Mouse (Mus musculus): Measurements from ENCODE around the gene Nedd9.

Nedd9 gene

GRCm38 (mm10) chr13:41491522-41491921 is 4.4 kb upstream of the Nedd9 start:
- peak; percentile 37 to 46 for DNase-seq

DNA sequence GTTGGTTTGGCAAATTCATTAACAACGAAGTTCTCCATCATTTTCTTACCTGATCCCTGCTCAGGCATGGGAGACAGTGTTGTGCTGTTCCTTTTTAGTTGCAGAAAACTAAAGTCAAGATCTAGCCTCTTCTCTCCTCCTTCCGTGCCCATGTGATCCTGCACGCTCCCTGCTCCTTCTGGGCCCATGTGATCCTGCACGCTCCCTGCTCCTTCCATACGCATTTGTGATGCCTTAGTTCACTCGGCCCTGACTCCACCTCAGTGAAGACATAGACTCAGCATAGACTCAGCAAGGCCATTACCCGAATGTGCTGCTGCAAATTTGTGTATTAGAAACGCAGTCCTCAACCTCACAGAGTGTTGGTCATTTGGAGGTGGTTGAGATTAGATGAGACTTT is 3.1 kb upstream of the Nedd9 start:
- no peak for DNase-seq

DNA sequence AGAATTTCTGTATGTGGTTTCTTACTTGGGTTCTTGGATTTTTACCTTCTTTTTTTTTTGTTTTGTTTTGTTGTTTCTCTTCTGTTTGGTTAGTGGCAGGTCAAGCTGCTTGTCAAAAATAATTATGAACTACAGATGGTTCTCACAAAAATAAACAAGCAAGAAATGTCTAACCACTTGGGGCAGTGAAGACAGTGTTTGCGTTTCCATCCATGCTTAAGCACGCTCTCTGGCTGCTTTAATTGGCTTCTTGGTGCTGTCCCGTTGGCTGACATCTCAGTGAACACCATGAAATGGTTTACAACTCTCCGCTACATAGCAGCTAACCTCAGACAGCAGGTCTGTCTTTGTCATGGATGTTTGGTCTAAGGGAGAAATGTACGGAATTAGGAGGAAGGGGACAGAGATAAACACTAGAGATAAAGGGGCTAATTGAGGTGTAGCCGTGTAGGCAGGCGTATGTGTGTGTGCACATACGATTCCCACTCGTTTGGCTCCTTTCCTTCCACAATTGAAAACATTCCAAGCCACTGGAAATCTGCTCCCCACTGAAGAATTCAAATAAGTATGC is 2.6 kb upstream of the Nedd9 start:
- DNase-seq = no peak

DNA sequence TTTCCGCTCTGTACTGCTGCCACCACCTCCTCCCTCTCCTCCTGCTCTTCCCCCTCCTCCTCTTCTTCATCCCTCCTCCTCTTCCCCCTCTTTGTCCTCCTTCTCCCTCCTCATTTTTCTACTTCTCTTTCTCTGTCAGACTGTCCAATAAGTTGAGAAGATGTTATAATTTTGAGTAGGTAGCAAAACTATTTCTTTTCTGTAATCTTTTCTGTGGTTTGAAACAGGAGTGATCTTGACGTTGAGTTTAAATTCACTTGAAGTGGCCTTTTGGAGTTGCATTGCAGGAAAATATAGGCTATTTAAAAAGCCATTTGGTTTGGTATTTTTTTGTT is 214 bp upstream of the Nedd9 start:
- no peak for DNase-seq

- peak; percentile 30 to 51 for DNase-seq
Observed at GRCm38 (mm10) chr13:41483966-41484365, 3.2 kb downstream of the Nedd9 start.

DNA sequence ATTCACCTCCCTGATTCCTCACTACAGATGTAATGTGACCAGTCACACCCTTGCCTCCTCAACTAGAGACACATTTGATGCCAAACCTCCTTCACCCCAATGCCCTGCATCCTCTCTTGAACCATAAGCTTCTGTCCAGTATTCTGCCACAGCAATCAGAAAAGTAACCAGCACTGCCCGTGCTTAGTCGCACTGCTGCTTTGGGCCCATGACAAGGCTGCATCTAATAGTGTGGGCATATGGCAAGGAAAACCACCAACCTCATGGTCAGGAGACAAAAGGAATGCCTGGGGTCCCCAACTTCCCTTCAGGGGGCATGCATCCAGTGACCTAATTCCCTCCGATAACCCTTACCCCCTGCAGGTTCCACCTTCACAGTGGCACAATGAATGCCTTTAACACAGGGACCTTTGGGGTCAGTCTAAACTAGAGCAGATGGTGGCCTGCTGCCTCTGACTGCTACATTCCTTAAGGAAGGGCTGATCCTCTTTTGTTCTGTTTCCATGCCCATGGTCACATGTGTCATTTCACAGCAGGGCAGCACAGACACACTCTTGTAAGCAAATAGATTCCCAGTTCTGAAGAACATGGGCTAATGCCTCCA is 4.7 kb downstream of the Nedd9 start:
- no peak for DNase-seq

GRCm38 (mm10) chr13:41479737-41480435 is 7.3 kb downstream of the Nedd9 start:
- DNase-seq = no peak

- no peak for DNase-seq
Observed at GRCm38 (mm10) chr13:41476216-41476615, 10.9 kb downstream of the Nedd9 start.

DNA sequence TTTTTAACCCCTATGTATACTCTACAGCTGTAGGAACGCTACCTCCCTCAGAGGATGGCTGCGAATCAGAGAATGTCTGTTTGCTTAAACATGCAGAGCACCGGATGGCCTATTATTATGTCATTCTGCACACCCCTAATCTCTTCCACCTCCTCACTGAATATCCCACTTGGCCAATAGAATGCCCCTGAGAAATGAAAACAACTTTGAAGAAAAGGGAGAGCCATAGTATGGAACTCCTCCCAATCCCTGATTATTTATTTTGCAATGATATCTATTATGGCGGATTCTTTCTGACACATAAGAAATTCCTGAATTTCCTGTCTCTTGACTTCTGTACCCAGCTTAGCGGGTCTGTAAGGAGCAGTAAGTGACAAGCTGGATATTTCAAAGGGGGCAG is 12.8 kb downstream of the Nedd9 start:
- DNase-seq = no peak

GRCm38 (mm10) chr13:41473504-41473903 is 13.7 kb downstream of the Nedd9 start:
- DNase-seq = no peak

DNA sequence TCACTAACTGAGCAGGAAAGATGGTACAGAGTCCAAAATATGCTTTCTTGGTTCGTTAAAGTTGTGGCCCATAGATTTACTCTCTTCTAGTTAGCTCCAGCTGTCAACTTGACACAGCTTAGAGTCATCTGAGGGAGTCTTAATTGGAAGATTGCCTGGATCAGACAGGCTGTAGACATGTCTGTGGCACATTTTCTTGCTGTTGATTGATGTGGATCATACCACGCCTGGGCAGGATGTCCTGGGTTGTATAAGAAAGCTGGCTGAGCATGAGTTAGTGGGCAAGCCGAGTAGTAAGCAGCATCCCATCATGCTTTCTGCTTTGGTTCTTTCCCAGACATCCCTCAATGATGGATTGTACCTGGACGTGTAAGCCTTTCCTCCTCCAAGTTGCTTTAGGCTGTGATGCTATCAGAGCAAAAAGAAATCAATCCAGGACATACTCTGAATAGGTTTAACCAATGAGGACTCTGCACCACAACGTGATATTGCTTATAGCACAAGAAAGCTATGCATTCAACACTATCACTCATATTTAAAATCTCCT is 14.2 kb downstream of the Nedd9 start:
- no peak for DNase-seq

- no peak for DNase-seq
Observed at GRCm38 (mm10) chr13:41468277-41468676, 18.9 kb downstream of the Nedd9 start.

GRCm38 (mm10) chr13:41467036-41467435 is 20.1 kb downstream of the Nedd9 start:
- peak in 1 of 2 experiments; percentile 35 for DNase-seq

DNA sequence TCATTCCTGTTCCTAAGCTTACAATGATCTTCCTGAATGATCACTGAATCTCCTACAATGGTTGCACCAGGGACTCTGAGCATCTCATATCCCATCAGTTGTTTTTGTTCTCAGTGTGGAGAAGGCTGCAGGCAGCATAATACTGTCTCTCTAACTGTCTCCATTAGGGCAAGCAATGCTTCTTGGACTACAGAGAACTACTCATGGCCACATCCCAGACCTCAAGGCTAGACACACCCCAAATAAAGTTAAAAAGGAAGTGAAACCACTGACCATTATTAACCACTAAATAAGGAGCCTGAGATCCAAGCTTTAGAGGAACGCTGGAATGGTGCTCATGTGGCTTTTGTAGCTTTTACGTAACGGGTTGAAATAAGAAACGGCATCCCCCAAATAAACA is 20.5 kb downstream of the Nedd9 start:
- DNase-seq = no peak

DNA sequence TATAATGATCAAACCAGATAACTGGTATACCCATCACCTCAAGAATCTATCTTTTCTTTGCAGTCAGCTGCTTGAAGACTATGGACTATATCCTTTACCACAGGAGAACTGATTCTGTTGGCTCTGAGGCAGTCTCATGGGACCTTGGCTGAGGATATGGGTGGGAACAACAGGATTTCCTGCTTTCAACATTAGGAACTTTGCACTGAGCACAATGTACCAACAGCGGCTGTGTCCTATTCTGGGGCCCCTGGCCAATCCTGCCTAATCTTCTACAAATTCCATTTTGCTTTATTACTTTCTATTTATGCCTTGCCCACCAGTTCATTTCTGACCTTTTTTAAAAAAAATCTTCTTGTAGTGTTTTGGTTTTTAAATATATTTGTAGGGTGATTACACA is 21.0 kb downstream of the Nedd9 start:
- no peak for DNase-seq

GRCm38 (mm10) chr13:41461418-41461817 is 25.7 kb downstream of the Nedd9 start:
- no peak for DNase-seq

DNA sequence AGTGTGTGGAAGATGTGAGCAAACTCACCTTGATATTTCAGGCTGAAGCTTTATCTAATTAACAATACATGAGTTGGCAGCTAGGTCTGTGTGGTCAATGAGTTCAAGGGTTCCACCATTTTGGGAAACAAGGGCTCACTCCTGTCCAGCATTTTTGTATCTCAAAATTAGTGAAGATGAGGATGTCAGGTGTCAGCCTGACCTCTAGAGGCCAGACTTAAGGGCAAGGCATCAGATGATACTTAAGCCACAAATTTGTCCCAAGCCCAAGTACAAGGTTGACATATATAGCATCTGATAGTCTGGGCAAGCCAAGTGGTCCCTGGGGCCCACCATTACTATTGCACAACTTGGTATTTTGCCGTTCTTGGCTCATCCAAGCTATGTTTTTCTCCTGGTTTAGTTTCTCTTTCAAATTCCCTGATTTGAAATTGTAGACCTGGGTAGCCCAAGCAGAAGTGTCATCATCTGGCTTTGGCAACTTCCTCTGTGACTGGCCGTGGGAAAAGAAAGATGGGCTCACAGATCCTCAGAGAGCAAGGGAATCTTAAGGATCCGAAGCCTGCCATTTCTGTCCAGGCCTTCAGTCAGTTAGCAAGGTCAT is 27.4 kb downstream of the Nedd9 start:
- DNase-seq = no peak

- no peak for DNase-seq
Observed at GRCm38 (mm10) chr13:41458709-41459108, 28.5 kb downstream of the Nedd9 start.

DNA sequence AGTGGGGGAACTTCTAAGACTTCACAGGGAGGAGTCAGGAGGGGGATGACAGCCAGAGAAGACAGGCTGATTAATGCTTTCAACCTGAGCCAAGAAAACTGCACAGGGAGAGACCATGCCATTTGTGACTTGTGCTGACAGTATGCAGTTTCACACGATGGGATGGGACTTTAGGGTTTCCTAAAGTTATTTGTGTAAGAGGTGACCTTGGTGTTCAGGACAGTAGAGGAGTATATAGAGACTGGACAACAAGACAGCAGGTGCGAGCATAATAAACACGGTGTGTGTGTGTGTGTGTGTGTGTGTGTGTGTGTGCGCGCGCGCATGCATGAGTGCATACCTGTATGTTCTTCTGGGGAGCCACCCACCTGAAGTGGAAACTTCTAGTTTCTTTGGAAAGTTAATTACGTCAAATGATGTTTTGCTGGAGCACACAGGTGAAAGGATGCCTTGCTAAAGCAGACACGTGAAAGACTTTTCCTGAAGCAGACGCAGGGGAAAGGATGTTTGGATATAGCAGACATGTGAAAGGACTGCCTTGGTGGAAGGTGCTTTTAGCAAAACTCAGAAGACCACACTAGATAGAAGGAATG is 29.3 kb downstream of the Nedd9 start:
- no peak for DNase-seq

- no peak for DNase-seq
Observed at GRCm38 (mm10) chr13:41457030-41457797, 29.9 kb downstream of the Nedd9 start.

DNA sequence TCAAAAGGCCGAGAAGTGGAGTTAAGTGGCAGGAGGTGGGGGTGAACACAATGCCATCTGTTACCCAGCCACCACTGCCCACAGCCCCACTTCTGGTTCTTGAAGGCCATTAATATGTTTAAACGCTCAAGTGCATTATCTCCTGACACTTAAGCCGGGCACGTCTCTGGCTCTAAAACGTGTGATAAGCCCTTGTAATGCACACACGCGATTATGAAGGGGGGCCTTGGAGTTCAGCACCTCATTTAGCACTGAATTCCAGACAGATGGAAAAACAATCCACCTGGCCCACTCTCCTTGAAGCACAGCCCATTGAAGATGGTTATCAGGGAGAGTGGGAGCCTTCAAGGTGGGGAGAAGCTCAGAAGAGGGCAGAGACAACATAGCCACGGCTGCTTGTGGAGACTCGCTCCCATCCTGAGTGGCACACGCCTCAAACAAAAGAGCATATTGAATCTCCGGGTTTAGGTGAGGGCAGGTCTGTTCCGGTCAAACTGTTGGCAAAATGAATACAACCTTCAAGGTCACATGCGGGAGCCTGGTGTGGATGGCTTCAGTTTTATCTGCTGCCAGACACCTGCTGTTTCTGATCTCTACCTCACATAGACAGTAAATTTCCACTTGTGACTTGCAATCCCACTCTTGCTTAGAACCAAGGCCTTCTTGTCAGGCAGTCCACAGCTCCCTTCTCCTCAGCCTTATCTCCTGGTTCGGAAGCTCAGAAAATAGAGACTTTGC is 30.7 kb downstream of the Nedd9 start:
- no peak for DNase-seq
